Mouse (Mus musculus) heart, embryonic 12.5 days (tissue): Measurements from ENCODE around the gene Fbxo5. TPM values are rescaled to one million over a fixed set of nuclear protein-coding genes. Genes with fewer than 3 reads are reported as not detected.

ENCODE experiments used
- ATAC-seq: fragments of 200-750 bp; cut with Nextera tagmentation; 2 replicates; pipeline ENCODE4 v1.8.0; 2017; ENCODE audit warnings: moderate TSS enrichment, moderate library complexity; ENCODE audit not compliant: insufficient number of reproducible peaks, low FRiP score
- H3K27ac ChIP-seq: fragments of 300-500 bp; sonication (generic); 2 replicates; pipeline ENCODE4 v1.5.1; 2016; ENCODE audit warnings: mild to moderate bottlenecking, moderate library complexity; ENCODE audit not compliant: poor library complexity, severe bottlenecking
- H3K27me3 ChIP-seq: fragments of 300-500 bp; sonication (generic); replicated peaks from 2 replicates; pipeline ENCODE4 v1.6.1; 2016; ENCODE audit warnings: mild to moderate bottlenecking, moderate library complexity
- H3K36me3 ChIP-seq: fragments of 300-500 bp; sonication (generic); 2 replicates; pipeline ENCODE4 v1.6.1; 2016; ENCODE audit warnings: mild to moderate bottlenecking, moderate library complexity
- H3K4me1 ChIP-seq: fragments of 300-500 bp; sonication (generic); replicated peaks from 2 replicates; pipeline ENCODE4 v1.6.1; 2016; ENCODE audit warnings: mild to moderate bottlenecking
- H3K4me2 ChIP-seq: fragments of 300-500 bp; sonication (generic); 2 replicates; pipeline ENCODE4 v1.6.1; 2016; ENCODE audit warnings: mild to moderate bottlenecking, moderate library complexity
- H3K4me3 ChIP-seq: fragments of 300-500 bp; sonication (generic); 2 replicates; pipeline ENCODE4 v1.5.1; 2016; ENCODE audit warnings: mild to moderate bottlenecking
- H3K9ac ChIP-seq: fragments of 300-500 bp; sonication (generic); 2 replicates; pipeline ENCODE4 v1.6.1; 2016; ENCODE audit warnings: mild to moderate bottlenecking, moderate library complexity
- H3K9me3 ChIP-seq: fragments of 300-500 bp; sonication (generic); replicated peaks from 2 replicates; pipeline ENCODE4 v1.6.1; 2016; ENCODE audit warnings: mild to moderate bottlenecking, moderate library complexity
- WGBS: fragments of 180-500 bp; shearing (Covaris S2); methylation state at CpG from one replicate; pipeline ENCODE4 v1.1.7; 2016; 5-methylcytosine and 5-hydroxymethylcytosine counted together
- polyA plus RNA-seq: library from polyadenylated mRNA; unstranded; fragments of >200 nt; fragmentation: Nextera tagmentation; extraction: Ambion mirVana; gene quantifications from 2 replicates; pipeline ENCODE4 v1.2.1, GENCODE M21; 2016

Gene Fbxo5
- polyA plus RNA-seq, 1 experiment from 2014 or later = 49.0 TPM

- Histone ChIP-seq H3K27ac (no peak overlapping the region), H3K36me3 (peaks cover 18% of the 10 kb centered on the region), H3K9me3 (no peaks in the 10 kb centered on the region), H3K4me3 (no peak overlapping the region), H3K4me1 (peaks cover 9% of the 10 kb centered on the region), H3K4me2 (no peak overlapping the region), H3K27me3 (no peaks in the 10 kb centered on the region), H3K9ac (no peak overlapping the region)
- ATAC-seq = no peak
- WGBS = 72% methylated on average over 2 of the region's 2 CpGs
Observed at GRCm38 (mm10) chr10:5807683-5808082, 2.3 kb upstream of the Fbxo5 start.

- Histone ChIP-seq H3K36me3 (peaks cover 18% of the 10 kb centered on the region), H3K4me2 (no peak overlapping the region), H3K9me3 (no peaks in the 10 kb centered on the region), H3K4me3 (no peak overlapping the region), H3K9ac (no peak overlapping the region), H3K27ac (no peak overlapping the region), H3K27me3 (no peaks in the 10 kb centered on the region), H3K4me1 (peaks cover 15% of the 10 kb centered on the region)
- WGBS = 81% methylated on average over 4 of the region's 4 CpGs
- ATAC-seq = no peak
Observed at GRCm38 (mm10) chr10:5806996-5807395, 1.6 kb upstream of the Fbxo5 start.

GRCm38 (mm10) chr10:5806416-5806815 is 1.0 kb upstream of the Fbxo5 start:
- 11% methylated on average over 8 of the region's 8 CpGs for WGBS
- peak overlapping the region; percentile 81 for H3K4me3 ChIP-seq
- peak overlapping the region; percentile 96 for H3K4me2 ChIP-seq
- no peaks in the 10 kb centered on the region for H3K9me3 ChIP-seq
- H3K27me3 ChIP-seq = no peaks in the 10 kb centered on the region
- peak overlapping the region; percentile 82 for H3K27ac ChIP-seq
- H3K4me1 ChIP-seq = peaks cover 20% of the 10 kb centered on the region
- peaks cover 18% of the 10 kb centered on the region for H3K36me3 ChIP-seq
- H3K9ac ChIP-seq = peak overlapping the region; percentile 68
- ATAC-seq = no peak

GRCm38 (mm10) chr10:5805731-5806307 is 419 bp upstream of the Fbxo5 start:
- H3K9me3 ChIP-seq = no peaks in the 10 kb centered on the region
- WGBS = under 1% methylated on average over 41 of the region's 43 CpGs
- peak overlapping the region; percentile 89 for H3K27ac ChIP-seq
- peaks cover 20% of the 10 kb centered on the region for H3K4me1 ChIP-seq
- ATAC-seq = peak; percentile 94
- peaks cover 24% of the 10 kb centered on the region for H3K36me3 ChIP-seq
- peak overlapping the region; percentile 81 for H3K4me3 ChIP-seq
- H3K9ac ChIP-seq = peak overlapping the region; percentile 77
- H3K4me2 ChIP-seq = peak overlapping the region; percentile 96
- H3K27me3 ChIP-seq = no peaks in the 10 kb centered on the region

- peaks cover 33% of the 10 kb centered on the region for H3K36me3 ChIP-seq
- peak; percentile 1; the same call in 1 of the 2 replicates for ATAC-seq
Observed at GRCm38 (mm10) chr10:5804691-5805156, 676 bp downstream of the Fbxo5 start.

GRCm38 (mm10) chr10:5803739-5804138 is 1.7 kb downstream of the Fbxo5 start:
- H3K4me3 ChIP-seq = peak overlapping the region; percentile 50
- no peak overlapping the region for H3K27ac ChIP-seq
- H3K9ac ChIP-seq = peak overlapping the region; percentile 69
- ATAC-seq = no peak
- peaks cover 36% of the 10 kb centered on the region for H3K36me3 ChIP-seq
- peak overlapping the region; percentile 69 for H3K4me2 ChIP-seq
- no peaks in the 10 kb centered on the region for H3K9me3 ChIP-seq
- H3K4me1 ChIP-seq = peaks cover 20% of the 10 kb centered on the region
- 7% methylated on average over 1 of the region's 1 CpGs for WGBS
- no peaks in the 10 kb centered on the region for H3K27me3 ChIP-seq

More at GRCm38 (mm10) chr10:5804691-5805156, 676 bp downstream of the Fbxo5 start:
- peak overlapping the region; percentile 89 for H3K27ac ChIP-seq
- under 1% methylated on average over 24 of the region's 24 CpGs for WGBS
- no peaks in the 10 kb centered on the region for H3K9me3 ChIP-seq
- H3K9ac ChIP-seq = peak overlapping the region; percentile 88
- H3K4me1 ChIP-seq = peaks cover 20% of the 10 kb centered on the region
- H3K4me3 ChIP-seq = peak overlapping the region; percentile 81
- peak overlapping the region; percentile 96 for H3K4me2 ChIP-seq
- no peaks in the 10 kb centered on the region for H3K27me3 ChIP-seq

- Histone ChIP-seq H3K9me3 (no peaks in the 10 kb centered on the region), H3K4me1 (peaks cover 20% of the 10 kb centered on the region), H3K9ac (peak overlapping the region; percentile 69), H3K4me3 (peak overlapping the region; percentile 50), H3K4me2 (peak overlapping the region; percentile 75), H3K27ac (no peak overlapping the region), H3K27me3 (no peaks in the 10 kb centered on the region), H3K36me3 (peaks cover 45% of the 10 kb centered on the region)
- 29% methylated on average over 6 of the region's 6 CpGs for WGBS
- ATAC-seq = no peak
Observed at GRCm38 (mm10) chr10:5802866-5803265, 2.5 kb downstream of the Fbxo5 start.

- ATAC-seq = no peak
- WGBS = 96% methylated on average over 1 of the region's 1 CpGs
- H3K4me1 ChIP-seq = peaks cover 20% of the 10 kb centered on the region
Observed at GRCm38 (mm10) chr10:5800490-5800889, 4.9 kb downstream of the Fbxo5 start.

GRCm38 (mm10) chr10:5798069-5798468 is 7.3 kb downstream of the Fbxo5 start:
- WGBS = 83% methylated on average over 4 of the region's 4 CpGs

More at GRCm38 (mm10) chr10:5800490-5800889, 4.9 kb downstream of the Fbxo5 start:
- Histone ChIP-seq H3K9me3 (no peaks in the 10 kb centered on the region), H3K4me2 (no peak overlapping the region), H3K9ac (no peak overlapping the region), H3K27me3 (no peaks in the 10 kb centered on the region), H3K4me3 (no peak overlapping the region), H3K27ac (no peak overlapping the region), H3K36me3 (peaks cover 50% of the 10 kb centered on the region)

GRCm38 (mm10) chr10:5790657-5791056 is 14.7 kb downstream of the Fbxo5 start:
- no peaks in the 10 kb centered on the region for H3K4me1 ChIP-seq
- H3K4me2 ChIP-seq = no peak overlapping the region
- no peak overlapping the region for H3K27ac ChIP-seq
- H3K36me3 ChIP-seq = no peaks in the 10 kb centered on the region
- H3K4me3 ChIP-seq = no peak overlapping the region
- H3K27me3 ChIP-seq = no peaks in the 10 kb centered on the region
- no peak for ATAC-seq
- H3K9me3 ChIP-seq = no peaks in the 10 kb centered on the region
- 20% methylated on average over 12 of the region's 12 CpGs for WGBS
- no peak overlapping the region for H3K9ac ChIP-seq

More at GRCm38 (mm10) chr10:5798069-5798468, 7.3 kb downstream of the Fbxo5 start:
- Histone ChIP-seq H3K4me1 (peaks cover 14% of the 10 kb centered on the region), H3K4me2 (no peak overlapping the region), H3K27ac (no peak overlapping the region), H3K9me3 (no peaks in the 10 kb centered on the region), H3K4me3 (no peak overlapping the region), H3K27me3 (no peaks in the 10 kb centered on the region), H3K9ac (no peak overlapping the region), H3K36me3 (peaks cover 50% of the 10 kb centered on the region)
- ATAC-seq = no peak

- Histone ChIP-seq H3K27ac (no peak overlapping the region), H3K36me3 (no peaks in the 10 kb centered on the region), H3K9ac (no peak overlapping the region), H3K4me1 (no peaks in the 10 kb centered on the region), H3K4me3 (no peak overlapping the region), H3K27me3 (no peaks in the 10 kb centered on the region), H3K9me3 (no peaks in the 10 kb centered on the region), H3K4me2 (no peak overlapping the region)
- 18% methylated on average over 4 of the region's 4 CpGs for WGBS
- ATAC-seq = no peak
Observed at GRCm38 (mm10) chr10:5786923-5787322, 18.5 kb downstream of the Fbxo5 start.
